In genomic region chr8:11728482-11729295, GRCm38 (mm10) we compare ENCODE assay signal across 10 mouse cellular contexts. TPM values are rescaled to one million over a fixed set of nuclear protein-coding genes. Genes with fewer than 3 reads are reported as not detected.
A peak's percentile ranks its signal among the peaks of the same experiment; 100 is the strongest.
DNase-seq lines count a peak whose midpoint lies in the region; ATAC-seq and TF ChIP-seq lines count a peak whose summit lies in the region.
"Had no signal": no experiment of that assay in that cellular context is flagged by ENCODE, and none has a peak within 500 bp of the region (broad histone marks: within the 10 kb centered on the region; RNA-seq: fewer than 3 reads in every experiment).

No protein-coding gene starts in this region.

- peak overlapping the region; percentile 89 for H3K4me2 ChIP-seq in embryonic facial prominence, embryonic 11.5 days (ENCODE audit: low read depth, low read length)
- peak overlapping the region; percentile 91 for H3K4me2 ChIP-seq in hindbrain, embryonic 14.5 days (replicated peaks)
- peak overlapping the region; percentile 48 for H3K4me2 ChIP-seq in neural tube, embryonic 11.5 days (ENCODE audit: low read depth)

- no peaks in the 10 kb centered on the region for H3K9me3 ChIP-seq in embryonic facial prominence, embryonic 11.5 days (replicated peaks; ENCODE audit: control insufficient read depth, low read length)
- H3K9me3 ChIP-seq in hindbrain, embryonic 14.5 days (ENCODE audit: control insufficient read depth, low read length): no peaks in the 10 kb centered on the region
- no peaks in the 10 kb centered on the region for H3K9me3 ChIP-seq in neural tube, embryonic 11.5 days (ENCODE audit: control insufficient read depth, low read length)

- peak overlapping the region; percentile 95 for H3K9ac ChIP-seq in embryonic facial prominence, embryonic 11.5 days (replicated peaks; ENCODE audit: low read length)
- peak overlapping the region; percentile 94 for H3K9ac ChIP-seq in hindbrain, embryonic 14.5 days
- H3K9ac ChIP-seq in neural tube, embryonic 11.5 days (ENCODE audit: low read length): peak overlapping the region; percentile 97

- H3K27ac ChIP-seq in embryonic facial prominence, embryonic 11.5 days (replicated peaks; ENCODE audit: low read depth, low read length): peak overlapping the region; percentile 78
- peak overlapping the region; percentile 99 for H3K27ac ChIP-seq in hindbrain, embryonic 14.5 days
- H3K27ac ChIP-seq in neural tube, embryonic 11.5 days (ENCODE audit: low read depth, low read length): peak overlapping the region; percentile 99

- no peak for TF ChIP-seq POLR2A in lung, adult 2 months (IDR thresholded peaks at IDR 0.05; ENCODE audit: borderline replicate concordance, extremely low read depth, low read depth, low read length)

- H3K4me1 ChIP-seq in lung, adult 2 months (ENCODE audit: control insufficient read depth, insufficient read depth, low read length): no peaks in the 10 kb centered on the region
- H3K4me1 ChIP-seq in embryonic facial prominence, embryonic 11.5 days (ENCODE audit: control insufficient read depth, insufficient read depth, low read length): no peaks in the 10 kb centered on the region; the same call in 1 of the 2 replicates
- H3K4me1 ChIP-seq in hindbrain, embryonic 14.5 days (replicated peaks; ENCODE audit: control insufficient read depth, insufficient read depth, low read length): peaks cover 23% of the 10 kb centered on the region
- peaks cover 14% of the 10 kb centered on the region for H3K4me1 ChIP-seq in neural tube, embryonic 11.5 days (ENCODE audit: control insufficient read depth, insufficient read depth, low read length)

- H3K4me3 ChIP-seq in lung, adult 2 months (replicated peaks; ENCODE audit: extremely low read depth, low read depth, low read length): peak overlapping the region; percentile 65
- H3K4me3 ChIP-seq in embryonic facial prominence, embryonic 11.5 days (ENCODE audit: low read depth, low read length): peak overlapping the region; percentile 72
- H3K4me3 ChIP-seq in hindbrain, embryonic 14.5 days (replicated peaks; ENCODE audit: low read length): peak overlapping the region; percentile 62
- peak overlapping the region; percentile 69 for H3K4me3 ChIP-seq in neural tube, embryonic 11.5 days (ENCODE audit: low read depth, low read length)

- no peak for DNase-seq in lung, adult 2 months
- DNase-seq in lung, adult 18-20 months: no peak
- DNase-seq in embryonic facial prominence, embryonic 11.5 days (ENCODE audit: low spot score): peak; percentile 59
- DNase-seq in hindbrain, embryonic 14.5 days (ENCODE audit: low spot score): peak; percentile 69
- peak; percentile 47 to 69 for DNase-seq in left cerebral cortex, postnatal 36 days (ENCODE audit: low spot score in 2 of 2)
- peak; percentile 73 for DNase-seq in neural tube, embryonic 11.5 days (ENCODE audit: low spot score)
- no peak for DNase-seq in adipocyte (ENCODE audit: low spot score)

- WGBS in lung, adult 2 months: 3% methylated on average over 60 of the region's 61 CpGs
- WGBS in embryonic facial prominence, embryonic 11.5 days: under 1% methylated on average over 60 of the region's 61 CpGs
- WGBS in hindbrain, embryonic 14.5 days: under 1% methylated on average over 59 of the region's 61 CpGs
- WGBS in neural tube, embryonic 11.5 days: under 1% methylated on average over 60 of the region's 61 CpGs

- peaks cover 8% of the 10 kb centered on the region for H3K27me3 ChIP-seq in embryonic facial prominence, embryonic 11.5 days (ENCODE audit: control insufficient read depth, insufficient read depth, low read length)
- H3K27me3 ChIP-seq in hindbrain, embryonic 14.5 days (ENCODE audit: control insufficient read depth, insufficient read depth, low read length): no peaks in the 10 kb centered on the region
- H3K27me3 ChIP-seq in neural tube, embryonic 11.5 days (ENCODE audit: control insufficient read depth, insufficient read depth, low read length): peaks cover 5% of the 10 kb centered on the region; the same call in 1 of the 2 replicates

- no peaks in the 10 kb centered on the region for H3K36me3 ChIP-seq in embryonic facial prominence, embryonic 11.5 days (replicated peaks; ENCODE audit: control insufficient read depth, insufficient read depth, low read depth, low read length)
- no peaks in the 10 kb centered on the region for H3K36me3 ChIP-seq in hindbrain, embryonic 14.5 days (replicated peaks; ENCODE audit: control insufficient read depth, insufficient read depth)
- no peaks in the 10 kb centered on the region for H3K36me3 ChIP-seq in neural tube, embryonic 11.5 days (ENCODE audit: control insufficient read depth, insufficient read depth, low read length)

- no peak; the same call in 1 of the 2 replicates for ATAC-seq in embryonic facial prominence, embryonic 11.5 days (replicated peaks; ENCODE audit: insufficient number of reproducible peaks, low FRiP score, low TSS enrichment, low read depth)
- peak; percentile 54 for ATAC-seq in hindbrain, embryonic 14.5 days (ENCODE audit: low FRiP score)
- peak; percentile 51 for ATAC-seq in neural tube, embryonic 11.5 days (ENCODE audit: insufficient read depth, low FRiP score, low TSS enrichment)
- ATAC-seq in megakaryocyte, adult 5-6 weeks (ENCODE audit: poor library complexity, severe bottlenecking): no peak

- TF ChIP-seq CTCF in lung, adult 2 months (IDR thresholded peaks at IDR 0.05; ENCODE audit: insufficient read depth, low read length): no peak

- intact Hi-C loops in left cerebral cortex, postnatal 36 days (cut with DNase I): loop anchor here (5.0 kb wide), 1 partner anchor 171 kb away; the partner anchor contains the start of gene Ing1

RNA-seq across cellular contexts. Expression of gene Arhgef7, which starts 1.2 kb away (rescaled TPM):
- polyA plus RNA-seq in lung, adult 2 months (2012; rRNA removed): 50.9 and 56.2 TPM in 2 replicates
- 43.3 and 45.5 TPM in 2 replicates for polyA plus RNA-seq in embryonic facial prominence, embryonic 11.5 days (2014; fragmentation: Nextera tagmentation; extraction: Ambion mirVana)
- 78.0 and 83.0 TPM in 2 replicates for polyA plus RNA-seq in hindbrain, embryonic 14.5 days (2014; fragmentation: Nextera tagmentation; extraction: Ambion mirVana)
- 100 to 1,000 TPM; 112 to 145 TPM for total RNA-seq in left cerebral cortex, postnatal 36 days (2021)
- polyA plus RNA-seq in neural tube, embryonic 11.5 days (2014; fragmentation: Nextera tagmentation; extraction: Ambion mirVana): 66.5 and 71.1 TPM in 2 replicates
- total RNA-seq in megakaryocyte, adult 5-6 weeks (2015): 39.5 and 48.5 TPM in 2 replicates
- 25.0 and 27.0 TPM in 2 replicates for total RNA-seq in megakaryocyte, adult 5-6 weeks (2017)

RNA-seq across cellular contexts. Expression of gene 1700016D06Rik, which starts 27.8 kb away (rescaled TPM):
- polyA plus RNA-seq in lung, adult 2 months (2012; rRNA removed): not detected in 2 replicates
- polyA plus RNA-seq in embryonic facial prominence, embryonic 11.5 days (2014; fragmentation: Nextera tagmentation; extraction: Ambion mirVana): not detected in 2 replicates
- not detected in 2 replicates for polyA plus RNA-seq in hindbrain, embryonic 14.5 days (2014; fragmentation: Nextera tagmentation; extraction: Ambion mirVana)
- total RNA-seq in left cerebral cortex, postnatal 36 days (2021): not detected
- polyA plus RNA-seq in neural tube, embryonic 11.5 days (2014; fragmentation: Nextera tagmentation; extraction: Ambion mirVana): not detected in 2 replicates
- total RNA-seq in megakaryocyte, adult 5-6 weeks (2015): not detected in 2 replicates
- total RNA-seq in megakaryocyte, adult 5-6 weeks (2017): not detected in 2 replicates
- total RNA-seq: left cerebral cortex, postnatal 14 days had no signal
- polyA plus RNA-seq: Patski had no signal

Comparison
In these comparisons a context has a peak if more than half of its experiments do, and no peak if none do; other contexts are left out.
1. DNase-seq: peak in embryonic facial prominence, embryonic 11.5 days (single experiment), hindbrain, embryonic 14.5 days (single experiment), left cerebral cortex, postnatal 36 days (2 of 2) and neural tube, embryonic 11.5 days (single experiment); none in lung, adult 2 months (single experiment), lung, adult 18-20 months (0 of 2) and adipocyte (single experiment).
2. ATAC-seq: peak in hindbrain, embryonic 14.5 days (single experiment) and neural tube, embryonic 11.5 days (single experiment); none in embryonic facial prominence, embryonic 11.5 days (single experiment) and megakaryocyte, adult 5-6 weeks (single experiment).
3. Peak in every context shown above with its lines, with median percentiles within 50 percentile points of each other: H3K4me3 ChIP-seq, H3K27ac ChIP-seq, H3K4me2 ChIP-seq and H3K9ac ChIP-seq.